Mouse (Mus musculus): ENCODE data around the gene Mob1a. TPM values are rescaled to one million over a fixed set of nuclear protein-coding genes. Genes with fewer than 3 reads are reported as not detected.

The Mob1a gene
- total RNA-seq, 2 experiments from 2014 or later, result 20.4 to 21.9 TPM

- intact Hi-C loops (cut with DNase I), result no loop called here
Observed at GRCm38 (mm10) chr6:83373704-83374300, 48.0 kb downstream of the Mob1a start.

GRCm38 (mm10) chr6:83381510-83382491, 56.0 kb downstream of the Mob1a start:
- DNase-seq, result no peak
- intact Hi-C loops (cut with DNase I), result no loop called here

More at GRCm38 (mm10) chr6:83373704-83374300, 48.0 kb downstream of the Mob1a start:
- no peak for DNase-seq

- intact Hi-C loops (cut with DNase I), result no loop called here
- no peak for DNase-seq
Observed at GRCm38 (mm10) chr6:83385569-83386090, 59.8 kb downstream of the Mob1a start.

GRCm38 (mm10) chr6:83392166-83392780, 66.5 kb downstream of the Mob1a start:
- intact Hi-C loops (cut with DNase I), result no loop called here
- DNase-seq, result no peak

Other genes starting within 250 kb of the Mob1a start
- 10 to 100 TPM; 16.8 to 23.3 TPM for gene Pcgf1, start 248.1 kb upstream of the Mob1a start, total RNA-seq (2021)
- not detected for gene Lbx2, start 239.6 kb upstream of the Mob1a start, total RNA-seq (2021)
- 10 to 100 TPM; 12.0 to 18.4 TPM for gene Ccdc142, start 224.4 kb upstream of the Mob1a start, total RNA-seq (2021)
- 10 to 100 TPM in 1 of 2 experiments, 1 to 10 TPM in 1; 9.7 to 11.3 TPM for gene Gm42688, start 224.4 kb upstream of the Mob1a start, total RNA-seq (2021)
- 10 to 100 TPM; 58.4 to 60.7 TPM for gene Mrpl53, start 217.0 kb upstream of the Mob1a start, total RNA-seq (2021)
- gene Mogs, start 210.5 kb upstream of the Mob1a start, total RNA-seq (2021), result 10 to 100 TPM; 27.2 to 33.2 TPM
- 10 to 100 TPM; 60.3 to 68.7 TPM for gene Wbp1, start 204.5 kb upstream of the Mob1a start, total RNA-seq (2021)
- 10 to 100 TPM; 24.9 to 26.4 TPM for gene Ino80b, start 200.6 kb upstream of the Mob1a start, total RNA-seq (2021)
- gene Rtkn, start 190.6 kb upstream of the Mob1a start, total RNA-seq (2021), result 10 to 100 TPM; 12.3 to 15.2 TPM
- 10 to 100 TPM; 20.1 to 24.3 TPM for gene Wdr54, start 169.6 kb upstream of the Mob1a start, total RNA-seq (2021)
- gene 1700003E16Rik, start 169.6 kb upstream of the Mob1a start, total RNA-seq (2021), result 10 to 100 TPM; 13.3 to 16.9 TPM
- 100 to 1,000 TPM; 319 to 327 TPM for gene Dctn1, start 160.1 kb upstream of the Mob1a start, total RNA-seq (2021)
- gene Slc4a5, start 106.2 kb upstream of the Mob1a start, total RNA-seq (2021), result under 1 TPM; 0.46 to 0.52 TPM
- gene Mthfd2, start 108 bp upstream of the Mob1a start, total RNA-seq (2021), result 10 to 100 TPM; 17.3 to 17.5 TPM
- 10 to 100 TPM; 16.4 to 21.0 TPM for gene Bola3, start 23.1 kb downstream of the Mob1a start, total RNA-seq (2021)
- 100 to 1,000 TPM; 112 to 117 TPM for gene Tet3, start 133.1 kb downstream of the Mob1a start, total RNA-seq (2021)
- 10 to 100 TPM; 31.3 to 34.8 TPM for gene Dguok, start 181.0 kb downstream of the Mob1a start, total RNA-seq (2021)
- under 1 TPM in 1 of 2 experiments, not detected in 1; 0.56 TPM for gene Actg2, start 210.2 kb downstream of the Mob1a start, total RNA-seq (2021)
- gene Stambp, start 246.7 kb downstream of the Mob1a start, total RNA-seq (2021), result 10 to 100 TPM; 48.5 to 51.1 TPM

Measured in left cerebral cortex, postnatal 4 days (tissue).